Mouse (Mus musculus) MEL (cell line): ENCODE measurements around the gene Poldip2. TPM values are rescaled to one million over a fixed set of nuclear protein-coding genes. Genes with fewer than 3 reads are reported as not detected.

Experiments
- DNase-seq: peaks from one replicate; pipeline ENCODE4 v3.0.0; 2011; ENCODE audit warnings: low read depth, low spot score
- H3K27ac ChIP-seq: 2 replicates; pipeline ENCODE4 v1.5.1; 2012; ENCODE audit warnings: low read depth, mild to moderate bottlenecking, control low read depth, low read length, moderate library complexity; ENCODE audit not compliant: control insufficient read depth
- H3K27me3 ChIP-seq, 2 experiments: fragments of 150-350 bp in 1 of 2; sonication (generic) in 1 of 2; 2 replicates each; pipeline ENCODE4 v1.6.1; 2012; ENCODE audit warnings: low read length in 2 of 2, mild to moderate bottlenecking in 2 of 2, improper control_type of control experiment in 1 of 2, moderate library complexity in 1 of 2; ENCODE audit not compliant: insufficient read depth in 2 of 2, control insufficient read depth in 1 of 2
- H3K36me3 ChIP-seq, 2 experiments: 2 replicates each; pipeline ENCODE4 v1.6.1; 2012 to 2014; ENCODE audit warnings: low read length in 2 of 2, improper control_type of control experiment in 1 of 2, inconsistent platforms in 1 of 2, mild to moderate bottlenecking in 1 of 2; ENCODE audit not compliant: insufficient read depth in 2 of 2, control insufficient read depth in 1 of 2
- H3K4me1 ChIP-seq, 2 experiments: fragments of 150-350 bp in 1 of 2; sonication (generic) in 1 of 2; 2 replicates each; pipeline ENCODE4 v1.6.1; 2012; ENCODE audit warnings: low read length in 2 of 2, improper control_type of control experiment in 1 of 2, mild to moderate bottlenecking in 1 of 2; ENCODE audit not compliant: insufficient read depth in 2 of 2, control insufficient read depth in 1 of 2
- H3K4me3 ChIP-seq, 2 experiments: fragments of 150-350 bp in 1 of 2; sonication (generic) in 1 of 2; 2 replicates each; pipeline ENCODE4 v1.5.1; 2012; ENCODE audit warnings: low read depth in 2 of 2, low read length in 2 of 2, mild to moderate bottlenecking in 2 of 2, moderate library complexity in 2 of 2, control low read depth in 1 of 2, improper control_type of control experiment in 1 of 2; ENCODE audit not compliant: control insufficient read depth in 1 of 2, insufficient read depth in 1 of 2
- H3K79me2 ChIP-seq: 2 replicates; pipeline ENCODE4 v1.6.1; 2012; ENCODE audit warnings: mild to moderate bottlenecking, low read length, moderate library complexity; ENCODE audit not compliant: control insufficient read depth, poor library complexity, insufficient read depth
- H3K9ac ChIP-seq: 2 replicates; pipeline ENCODE4 v1.6.1; 2012; ENCODE audit warnings: low read depth, mild to moderate bottlenecking, control low read depth, low read length, moderate library complexity; ENCODE audit not compliant: control insufficient read depth, poor library complexity, severe bottlenecking
- H3K9me3 ChIP-seq: fragments of 150-350 bp; sonication (generic); replicated peaks from 2 replicates; pipeline ENCODE4 v1.6.1; 2012; ENCODE audit warnings: mild to moderate bottlenecking, low read length, improper control_type of control experiment, moderate library complexity; ENCODE audit not compliant: insufficient read depth
- CHD1 ChIP-seq: IDR thresholded peaks from 2 replicates; pipeline ENCODE4 v1.6.1; 2012; ENCODE audit warnings: low read depth, mild to moderate bottlenecking, inconsistent platforms, low read length, improper control_type of control experiment
- CHD2 ChIP-seq: IDR thresholded peaks from 2 replicates; pipeline ENCODE4 v1.6.1; 2011; ENCODE audit warnings: low read length, improper control_type of control experiment
- CTCF ChIP-seq, 3 experiments: IDR thresholded peaks in 2 of 3; conservative IDR thresholded peaks in 1 of 3; 2 replicates each; pipeline ENCODE4 v1.5.1; 2011 to 2012; ENCODE audit warnings: low read length in 3 of 3, low read depth in 2 of 3, mild to moderate bottlenecking in 2 of 3, improper control_type of control experiment in 1 of 3, inconsistent platforms in 1 of 3, mixed read lengths in 1 of 3, moderate library complexity in 1 of 3; ENCODE audit not compliant: control insufficient read depth in 1 of 3, insufficient read depth in 1 of 3, poor library complexity in 1 of 3, severe bottlenecking in 1 of 3
- E2F4 ChIP-seq: IDR thresholded peaks from 2 replicates; pipeline ENCODE4 v1.6.1; 2011; ENCODE audit warnings: low read depth, low read length, improper control_type of control experiment, borderline replicate concordance
- ELF1 ChIP-seq: IDR thresholded peaks from 2 replicates; pipeline ENCODE4 v1.6.1; 2014; ENCODE audit warnings: low read depth, mild to moderate bottlenecking, inconsistent platforms, low read length, improper control_type of control experiment, moderate library complexity
- EP300 ChIP-seq, 2 experiments: IDR thresholded peaks; 2 replicates each; pipeline ENCODE4 v1.6.1; 2011; ENCODE audit warnings: improper control_type of control experiment in 2 of 2, low read length in 2 of 2, low read depth in 1 of 2, mild to moderate bottlenecking in 1 of 2
- ETS1 ChIP-seq: IDR thresholded peaks from 2 replicates; pipeline ENCODE4 v1.6.1; 2012; ENCODE audit warnings: low read depth, mild to moderate bottlenecking, inconsistent platforms, low read length, improper control_type of control experiment, moderate library complexity
- GABPA ChIP-seq: IDR thresholded peaks from 2 replicates; pipeline ENCODE4 v1.6.1; 2012; ENCODE audit warnings: low read depth, mild to moderate bottlenecking, inconsistent platforms, low read length, improper control_type of control experiment, moderate library complexity
- GATA1 ChIP-seq: IDR thresholded peaks from 2 replicates; pipeline ENCODE4 v1.6.1; 2011; ENCODE audit warnings: low read depth, low read length, improper control_type of control experiment
- HCFC1 ChIP-seq: IDR thresholded peaks from 2 replicates; pipeline ENCODE4 v1.6.1; 2012; ENCODE audit warnings: low read depth, mild to moderate bottlenecking, inconsistent platforms, low read length, improper control_type of control experiment, moderate library complexity
- JUND ChIP-seq: IDR thresholded peaks from 2 replicates; pipeline ENCODE4 v1.6.1; 2011; ENCODE audit warnings: low read depth, mild to moderate bottlenecking, improper control_type of control experiment, low read length
- MAFK ChIP-seq: IDR thresholded peaks from 2 replicates; pipeline ENCODE4 v1.6.1; 2011; ENCODE audit warnings: low read depth, mild to moderate bottlenecking, low read length, improper control_type of control experiment, borderline replicate concordance
- MAX ChIP-seq: IDR thresholded peaks from 2 replicates; pipeline ENCODE4 v1.6.1; 2011; ENCODE audit warnings: low read length, improper control_type of control experiment
- MAZ ChIP-seq: IDR thresholded peaks from 2 replicates; pipeline ENCODE4 v1.6.1; 2012; ENCODE audit warnings: low read depth, mild to moderate bottlenecking, inconsistent platforms, low read length, improper control_type of control experiment
- MXI1 ChIP-seq: IDR thresholded peaks from 2 replicates; pipeline ENCODE4 v1.6.1; 2011; ENCODE audit warnings: mild to moderate bottlenecking, low read depth, low read length, improper control_type of control experiment
- MYB ChIP-seq: IDR thresholded peaks from 2 replicates; pipeline ENCODE4 v1.6.1; 2011; ENCODE audit warnings: mild to moderate bottlenecking, low read depth, low read length, improper control_type of control experiment
- MYC ChIP-seq: IDR thresholded peaks from 2 replicates; pipeline ENCODE4 v1.6.1; 2011; ENCODE audit warnings: low read depth, mild to moderate bottlenecking, low read length, improper control_type of control experiment, moderate library complexity
- POLR2A ChIP-seq, 2 experiments: IDR thresholded peaks; 2 replicates each; pipeline ENCODE4 v1.6.1; 2011 to 2012; ENCODE audit warnings: low read length in 2 of 2, mild to moderate bottlenecking in 2 of 2, control low read depth in 1 of 2, improper control_type of control experiment in 1 of 2, low read depth in 1 of 2, moderate library complexity in 1 of 2; ENCODE audit not compliant: control insufficient read depth in 1 of 2, insufficient read depth in 1 of 2, poor library complexity in 1 of 2
- RAD21 ChIP-seq: IDR thresholded peaks from 2 replicates; pipeline ENCODE4 v1.6.1; 2011; ENCODE audit warnings: mild to moderate bottlenecking, low read depth, low read length, improper control_type of control experiment
- SIN3A ChIP-seq: IDR thresholded peaks from 2 replicates; pipeline ENCODE4 v1.6.1; 2012; ENCODE audit warnings: low read length, improper control_type of control experiment, inconsistent platforms
- SMC3 ChIP-seq: IDR thresholded peaks from 2 replicates; pipeline ENCODE4 v1.6.1; 2011; ENCODE audit warnings: low read depth, low read length, improper control_type of control experiment
- TCF12 ChIP-seq: IDR thresholded peaks from 2 replicates; pipeline ENCODE4 v1.6.1; 2014; ENCODE audit warnings: low read depth, mild to moderate bottlenecking, inconsistent platforms, low read length, improper control_type of control experiment, moderate library complexity
- USF2 ChIP-seq, 2 experiments: IDR thresholded peaks; 2 replicates each; pipeline ENCODE4 v1.6.1; 2011 to 2012; ENCODE audit warnings: improper control_type of control experiment in 2 of 2, low read length in 2 of 2, borderline replicate concordance in 1 of 2, inconsistent platforms in 1 of 2, low read depth in 1 of 2, mild to moderate bottlenecking in 1 of 2; ENCODE audit not compliant: insufficient read depth in 1 of 2
- ZC3H11A ChIP-seq: IDR thresholded peaks from 2 replicates; pipeline ENCODE4 v1.6.1; 2012; ENCODE audit warnings: low read depth, mild to moderate bottlenecking, inconsistent platforms, low read length, improper control_type of control experiment
- ZKSCAN1 ChIP-seq: IDR thresholded peaks from 2 replicates; pipeline ENCODE4 v1.6.1; 2012; ENCODE audit warnings: low read depth, mild to moderate bottlenecking, inconsistent platforms, low read length, improper control_type of control experiment, moderate library complexity
- polyA plus RNA-seq, 2 experiments: library from polyadenylated mRNA; stranded (reverse) in 1 of 2; unstranded in 1 of 2; fragments of >175 nt in 1 of 2; fragments of >200 nt in 1 of 2; gene quantifications; 2 replicates each; pipeline versions ENCODE4 v1.2.1 to v1.2.4; 2012; ENCODE audit warnings: low replicate concordance in 2 of 2, low read depth in 1 of 2; ENCODE audit not compliant: insufficient read length in 2 of 2, insufficient read depth in 1 of 2, missing spikeins in 1 of 2
- total RNA-seq: library from RNA; depleted of rRNA; stranded (reverse); fragments of 300-350 nt; gene quantifications from 2 replicates; pipeline ENCODE4 v1.2.3, GENCODE M21; 2012

Gene Poldip2
- total and polyA plus RNA-seq, 3 experiments, result 166 to 260 (median 182) TPM

DNA sequence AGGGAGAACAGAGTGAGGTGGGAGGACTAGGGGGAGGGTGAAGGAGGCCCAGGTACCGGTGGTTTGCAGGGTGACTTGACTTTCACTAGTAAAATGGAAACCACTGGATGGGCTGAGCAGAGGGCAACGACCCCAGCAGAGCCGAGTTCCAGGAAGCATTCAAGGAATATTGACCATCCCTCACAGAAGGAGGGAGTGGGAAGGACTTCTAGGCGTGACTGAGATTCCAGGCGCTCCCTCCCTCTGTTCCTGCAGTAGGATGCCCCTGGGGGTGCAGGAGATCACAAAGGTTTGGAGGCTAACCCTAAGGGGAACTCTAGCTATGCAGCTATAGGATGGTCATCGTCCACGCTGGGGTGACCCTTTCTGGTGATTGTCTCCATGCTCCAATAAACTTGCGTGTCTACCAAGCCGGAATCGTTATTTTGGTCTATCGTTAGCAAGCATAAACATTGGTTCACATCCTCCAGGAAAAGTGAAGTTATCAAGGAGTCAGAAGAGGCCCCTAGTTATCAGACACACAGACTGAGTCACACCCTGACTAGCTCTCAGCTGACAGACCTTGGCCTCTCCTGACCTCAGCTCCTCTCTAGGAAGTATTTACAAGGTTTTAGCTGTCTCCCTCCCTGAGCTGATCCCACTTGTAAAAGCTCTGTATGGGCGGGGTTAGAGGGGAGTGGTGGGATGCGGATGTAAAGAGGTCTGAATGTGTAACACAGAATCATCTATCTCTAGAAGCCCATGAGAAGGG lies 48.5 kb upstream of the Poldip2 start (continued):
- TF ChIP-seq MAZ (no peak), HCFC1 (no peak), ELF1 (peak; percentile 34; the same call in 1 of the 2 replicates), JUND (peak; percentile 92; the same call in 1 of the 2 replicates), ZC3H11A (no peak), MYB (peak; percentile 66), MAX (peak; percentile 66), POLR2A (IDR thresholded peaks at IDR 0.05; ENCODE audit: control insufficient read depth in 1 of 2, insufficient read depth in 1 of 2, low read depth in 1 of 2, low read length in 2 of 2, poor library complexity in 1 of 2) (0 out of 4 replicates have a peak, but pooled peaks of 1 of the 2 experiments have one; percentile 28), EP300 (IDR thresholded peaks at IDR 0.05; ENCODE audit: low read depth in 1 of 2, low read length in 2 of 2) (peak; percentile 95 to 97), MAFK (peak; percentile 64; the same call in 1 of the 2 replicates), GABPA (no peak), CHD2 (no peak), ETS1 (peak; percentile 100), MXI1 (peak; percentile 55; the same call in 1 of the 2 replicates), RAD21 (no peak), SMC3 (no peak), USF2 (IDR thresholded peaks at IDR 0.05; ENCODE audit: borderline replicate concordance in 1 of 2, insufficient read depth in 1 of 2, low read depth in 1 of 2, low read length in 2 of 2) (no peak), CHD1 (no peak), SIN3A (peak; percentile 95), GATA1 (peak; percentile 95), ZKSCAN1 (no peak), TCF12 (peak; percentile 85)

- Histone ChIP-seq H3K4me3 (peak overlapping the region; percentile 85 to 95), H3K9ac (peak overlapping the region; percentile 85), H3K4me1 (peaks cover 20 to 44% of the 10 kb centered on the region in 2 experiments), H3K27ac (peak overlapping the region; percentile 5), H3K36me3 (peaks cover 0 to 31% of the 10 kb centered on the region in 2 experiments; a peak in 2 of 4 replicates), H3K79me2 (no peaks in the 10 kb centered on the region; the same call in 1 of the 2 replicates), H3K27me3 (no peaks in the 10 kb centered on the region), H3K9me3 (no peaks in the 10 kb centered on the region)
- peak; percentile 62 for DNase-seq
- peak; percentile 41; the same call in 1 of the 2 replicates for TF ChIP-seq MXI1
- peak; percentile 48; the same call in 1 of the 2 replicates for TF ChIP-seq MAX
- TF ChIP-seq MYC, result peak; percentile 63; the same call in 1 of the 2 replicates
- TF ChIP-seq E2F4, result no peak
- TF ChIP-seq CTCF (IDR thresholded peaks at IDR 0.05 in 2 of 3, conservative IDR thresholded peaks at IDR 0.05 in 1 of 3; ENCODE audit: control insufficient read depth in 1 of 3, insufficient read depth in 1 of 3, low read depth in 2 of 3, low read length in 3 of 3, poor library complexity in 1 of 3, severe bottlenecking in 1 of 3), result no peak
Observed at GRCm38 (mm10) chr11:78465116-78465515, 46.9 kb upstream of the Poldip2 start.
